Mouse (Mus musculus): Measurements from ENCODE around the gene Gm15557. TPM values are rescaled to one million over a fixed set of nuclear protein-coding genes. Genes with fewer than 3 reads are reported as not detected.
"Not testable (repeated sequence)": the region's sequence is repeated elsewhere in the genome, so short reads cannot be mapped to it uniquely, and the experiment has no call there.

Gene Gm15557
- total RNA-seq (2021), result not detected
- long read RNA-seq, experiment 1, result 0 reads
- long read RNA-seq, experiment 2, result 0 reads

DNA sequence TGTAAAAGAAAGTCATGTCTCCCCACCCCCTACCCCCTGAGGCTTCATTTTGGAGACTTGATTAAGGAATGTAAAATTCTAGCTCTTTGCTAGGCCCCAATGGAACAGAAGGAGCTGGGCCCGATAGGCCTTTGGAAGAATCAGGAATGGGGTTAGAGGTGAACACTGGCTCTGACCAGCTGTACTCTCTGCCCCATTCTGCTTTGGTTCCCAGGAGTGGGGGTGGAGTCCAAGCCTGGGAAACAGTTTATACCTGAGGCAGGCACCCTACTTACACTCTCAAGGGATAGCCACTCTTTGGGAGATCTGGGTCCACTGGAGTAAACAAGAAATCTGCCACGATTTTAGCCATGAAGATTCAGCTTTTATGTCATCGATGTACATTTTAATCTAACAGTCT, at the start of gene Gm15557:
Gene Gm15557 (plus strand): TSS at position 48 of the 400 bp plus-strand sequence.
- intact Hi-C loops (cut with DNase I), result loop anchor here (5.0 kb wide), 1 partner anchor 283 kb away; no protein-coding TSS in a partner anchor

DNA sequence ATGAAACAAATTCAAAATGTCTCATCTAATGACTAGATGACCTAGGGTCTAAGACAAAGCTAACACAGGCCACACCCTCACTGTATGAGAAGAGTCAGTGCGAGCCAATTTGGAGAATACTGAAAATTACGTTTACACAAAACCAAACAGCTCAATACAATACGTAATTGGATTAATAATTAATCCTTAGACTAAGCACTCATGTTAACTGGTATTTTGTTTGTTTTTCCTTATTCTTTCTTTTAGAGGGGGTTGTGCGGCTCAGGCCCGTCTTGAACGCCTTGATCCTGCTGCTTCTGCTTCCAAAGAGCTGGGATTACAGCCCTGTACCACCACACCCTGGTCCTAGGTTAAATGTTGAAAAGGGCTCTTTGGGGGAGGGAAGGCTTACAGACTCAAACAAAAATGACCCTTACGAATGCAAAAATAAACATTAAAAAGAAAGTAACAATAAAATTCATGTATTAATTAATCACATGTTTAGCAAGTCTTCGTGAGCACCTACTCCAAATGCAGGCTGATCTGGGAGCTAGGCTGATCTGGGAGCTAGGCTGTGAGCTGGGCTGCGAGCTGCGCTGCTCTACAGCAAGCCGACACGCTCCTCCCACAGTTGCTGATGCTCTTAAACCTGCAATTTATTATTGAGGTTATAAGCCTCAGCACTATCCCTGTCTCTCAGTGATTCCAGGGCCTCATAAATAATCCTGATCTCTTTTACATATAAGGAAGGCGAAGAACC, 46.1 kb upstream of the Gm15557 start:
- DNase-seq, result no peak
- intact Hi-C loops (cut with DNase I), result no loop called here

More for the DNA sequence above, at the start of gene Gm15557:
- DNase-seq, result no peak

- intact Hi-C loops (cut with DNase I), result no loop called here
- no peak for DNase-seq
These were observed 45.3 kb upstream of the Gm15557 start for GRCm38 (mm10) chr2:155895046-155895735.

DNA sequence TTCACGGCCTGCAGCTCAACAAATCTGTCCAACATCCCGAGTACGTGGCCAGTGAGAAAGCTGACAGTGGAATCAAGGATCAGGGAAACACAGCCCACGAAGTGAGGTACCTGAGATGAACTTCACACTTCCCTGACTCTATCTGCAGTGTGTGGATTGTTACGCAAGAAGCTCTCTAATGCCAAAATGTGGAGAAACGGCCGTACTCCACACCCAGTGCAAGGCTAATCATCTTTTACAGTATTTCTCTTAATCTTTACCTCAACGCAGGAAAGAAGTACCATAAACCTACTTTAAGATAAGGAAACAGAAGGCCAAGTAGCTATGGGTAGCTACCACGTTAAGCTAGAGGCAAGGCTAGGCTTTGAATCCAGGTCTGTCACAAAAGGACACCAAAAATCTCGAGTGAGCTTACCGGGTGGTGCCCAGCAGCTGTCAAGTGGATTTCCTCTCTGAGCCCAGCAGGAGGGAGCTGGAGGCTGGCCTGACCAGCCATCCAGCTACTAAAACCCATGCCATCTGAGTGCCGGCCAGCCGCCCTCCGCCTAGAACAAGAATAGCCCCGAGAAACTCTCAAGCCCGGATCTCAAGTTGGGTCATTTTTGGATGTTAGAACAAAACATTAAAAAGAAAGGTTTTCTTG, 37.4 kb upstream of the Gm15557 start:
- intact Hi-C loops (cut with DNase I), result no loop called here
- DNase-seq, result peak; percentile 39 to 45

DNA sequence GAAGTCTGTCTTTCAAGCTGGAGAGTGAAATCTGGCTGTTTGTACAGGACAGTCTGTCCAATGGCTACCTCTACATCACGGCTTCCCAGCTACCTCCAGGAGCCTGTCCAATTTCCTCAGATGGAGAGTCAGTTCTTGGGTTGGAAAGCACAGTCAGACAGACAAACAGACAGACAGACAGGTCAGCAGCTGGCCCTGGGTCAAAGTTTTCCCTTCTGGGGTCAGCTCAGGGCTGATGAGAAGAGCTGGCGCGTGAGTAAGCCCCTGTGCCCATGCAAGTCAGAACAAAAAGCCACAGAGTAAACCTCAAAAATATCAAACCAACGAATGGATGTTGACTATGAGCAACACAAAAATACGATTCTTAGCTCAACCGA, 36.9 kb upstream of the Gm15557 start:
- no peak for DNase-seq
- intact Hi-C loops (cut with DNase I), result no loop called here

- no peak for DNase-seq
- intact Hi-C loops (cut with DNase I), result no loop called here
These were observed 25.8 kb upstream of the Gm15557 start for GRCm38 (mm10) chr2:155914684-155915083.

DNA sequence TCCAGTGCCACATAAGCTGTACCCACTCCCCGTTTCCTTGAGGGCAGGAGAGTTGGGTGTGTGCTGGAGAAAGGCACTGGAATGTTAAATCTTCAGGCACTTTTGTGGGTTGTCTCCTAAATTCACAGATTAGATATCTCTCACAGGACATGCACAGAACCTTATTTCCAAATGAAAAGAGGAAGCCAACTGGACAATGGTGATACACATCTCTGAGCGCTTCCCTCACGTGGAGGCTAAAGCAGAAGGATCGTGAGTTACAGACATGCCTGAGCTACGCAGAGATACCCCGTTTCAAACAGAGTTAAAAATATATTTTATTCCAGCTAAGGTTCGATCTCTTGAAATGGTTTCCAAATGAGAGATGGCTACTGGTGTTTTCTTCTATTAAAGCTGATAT, 17.4 kb upstream of the Gm15557 start:
- no peak for DNase-seq
- intact Hi-C loops (cut with DNase I), result no loop called here

GRCm38 (mm10) chr2:155925213-155925612, 15.3 kb upstream of the Gm15557 start:
- DNase-seq; intact Hi-C loops (cut with DNase I): not testable (repeated sequence)

DNA sequence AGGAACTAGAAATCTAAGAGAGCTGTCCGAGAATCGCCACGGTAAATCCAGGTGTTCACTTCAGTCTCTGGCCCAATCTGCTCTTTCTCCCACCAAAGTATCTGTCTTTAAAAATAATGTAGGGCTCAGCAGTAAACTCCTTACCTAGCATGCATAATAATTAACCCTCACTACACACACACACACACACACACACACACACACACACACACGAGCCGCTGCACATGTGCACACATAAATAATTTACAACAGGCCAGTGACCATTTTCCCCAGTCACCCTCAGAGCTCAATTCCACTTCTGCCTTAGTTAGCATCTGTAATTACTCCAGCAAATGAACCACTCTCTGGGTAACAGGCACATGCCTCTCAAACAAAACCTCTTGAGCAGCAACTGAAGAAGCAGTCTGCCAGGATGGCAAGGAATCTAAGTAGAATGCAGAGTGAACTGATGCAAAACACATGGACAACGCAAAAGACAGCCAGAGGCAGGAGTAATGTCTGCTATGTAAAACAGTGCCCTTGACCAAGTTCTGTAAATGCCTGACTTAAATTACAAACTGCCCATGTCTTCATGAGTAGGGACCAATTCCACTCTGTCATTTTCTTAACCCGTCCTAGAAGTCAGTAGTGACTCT, 11.7 kb upstream of the Gm15557 start:
- DNase-seq, result no peak
- intact Hi-C loops (cut with DNase I), result no loop called here

GRCm38 (mm10) chr2:155929531-155930442, 10.7 kb upstream of the Gm15557 start, which contains the start of gene Uqcc1:
TSS of gene Uqcc1 (minus strand) at chr2:155930310.
- intact Hi-C loops (cut with DNase I), result no loop called here
- peak; percentile 82 to 86 for DNase-seq

DNA sequence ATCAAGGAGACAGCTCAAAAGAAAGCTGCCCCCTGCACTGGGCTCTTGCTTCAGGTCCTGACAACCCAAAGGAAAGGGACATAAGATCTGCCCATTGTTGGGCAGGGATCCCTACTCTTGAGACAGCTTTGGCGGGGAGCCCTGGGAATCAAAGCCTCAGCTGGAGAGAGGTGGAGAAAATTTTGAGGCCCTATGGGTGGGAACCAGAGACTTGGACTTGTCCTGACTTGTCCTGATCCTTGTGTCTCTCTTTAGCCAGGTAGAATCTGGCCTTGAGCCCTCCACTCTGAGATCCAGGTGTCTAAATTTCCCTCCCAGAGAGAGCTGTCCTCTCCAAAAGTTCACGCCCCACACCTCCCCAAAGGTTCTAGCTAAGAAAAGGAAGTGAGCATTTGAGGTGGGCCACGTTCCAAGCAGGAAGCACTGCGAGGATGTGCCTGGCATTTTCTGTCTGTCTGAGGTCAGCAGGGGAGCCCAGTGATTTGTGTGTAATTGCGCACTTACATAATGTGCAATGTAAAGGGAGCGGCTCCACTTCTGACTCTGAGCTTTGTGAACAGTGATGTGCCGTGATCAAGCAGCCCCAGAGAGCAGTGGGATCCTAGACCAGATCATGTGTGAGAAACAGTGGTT, 515 bp upstream of the Gm15557 start:
- DNase-seq, result no peak
- intact Hi-C loops (cut with DNase I), result loop anchor here (5.0 kb wide), 1 partner anchor 283 kb away; no protein-coding TSS in a partner anchor

GRCm38 (mm10) chr2:155941697-155942442, 1.3 kb downstream of the Gm15557 start:
- peak; percentile 29 to 58 for DNase-seq
- intact Hi-C loops (cut with DNase I), result loop anchor here (5.0 kb wide), 1 partner anchor 285 kb away; no protein-coding TSS in a partner anchor

DNA sequence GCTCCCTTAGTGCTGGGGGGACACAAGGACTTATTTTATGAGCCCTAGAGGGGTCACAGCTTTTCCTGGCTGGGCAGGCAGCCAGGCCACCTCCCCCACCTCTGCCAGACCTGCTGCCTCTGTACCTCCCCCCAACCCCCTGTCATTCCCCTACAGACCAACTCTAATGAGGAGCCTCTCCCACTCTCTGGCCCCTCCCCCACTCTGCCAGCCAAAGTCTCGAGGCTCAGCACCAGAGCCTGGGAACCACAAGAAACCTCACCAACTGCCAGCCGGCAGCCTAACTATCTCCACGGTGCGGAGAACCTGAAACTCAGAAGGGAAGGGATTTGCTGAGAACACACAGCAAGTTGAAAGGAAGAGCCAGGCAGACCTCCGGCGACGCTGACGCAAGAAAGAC, 2.9 kb downstream of the Gm15557 start:
- intact Hi-C loops (cut with DNase I), result loop anchor here (5.0 kb wide), 1 partner anchor 286 kb away; no protein-coding TSS in a partner anchor
- DNase-seq, result no peak

DNA sequence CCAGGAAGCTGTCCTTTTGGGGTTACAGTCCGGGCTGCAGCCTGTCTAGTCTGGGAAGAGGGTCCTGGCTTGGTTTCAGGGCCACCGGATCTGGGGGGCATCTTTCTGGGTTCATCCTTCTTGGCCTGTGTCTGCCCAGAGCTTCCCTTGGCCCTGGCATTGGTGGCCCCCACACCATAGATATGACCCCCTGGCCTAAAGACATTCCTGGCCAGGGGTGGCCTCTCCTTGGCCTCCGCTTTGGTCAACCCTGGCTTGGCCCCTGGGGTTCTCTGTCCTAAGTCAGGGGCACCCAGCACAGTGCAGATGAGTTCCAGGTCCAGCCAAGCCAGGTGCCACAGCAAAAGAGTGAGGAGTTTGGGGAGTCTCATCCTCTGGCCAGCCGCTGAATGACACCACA, 4.2 kb downstream of the Gm15557 start:
- DNase-seq, result no peak
- intact Hi-C loops (cut with DNase I), result loop anchor here (5.0 kb wide), 1 partner anchor 287 kb away; no protein-coding TSS in a partner anchor

DNA sequence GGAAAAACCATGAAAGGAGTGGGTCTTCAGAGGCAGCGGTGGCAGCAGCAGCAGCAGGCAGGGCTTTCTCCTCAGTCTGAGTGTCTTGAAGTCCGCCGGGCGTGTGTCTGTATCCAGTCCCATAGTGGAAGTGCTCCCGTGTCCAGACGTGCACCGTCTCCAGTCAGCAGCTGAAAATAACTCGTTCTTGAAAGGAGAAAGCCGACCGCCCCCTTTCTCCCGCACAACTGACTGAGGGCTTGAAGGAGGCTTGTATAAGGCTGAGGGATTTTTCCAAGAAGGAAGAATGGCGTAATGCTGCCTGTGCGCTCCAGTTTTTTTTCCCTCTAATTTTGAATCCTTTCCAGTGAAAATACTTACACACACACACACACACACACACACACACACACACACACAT, 4.6 kb downstream of the Gm15557 start, which contains the start of gene Gdf5:
Gene Gdf5 (minus strand): TSS at position 244 of the 400 bp plus-strand sequence.
- no peak for DNase-seq
- intact Hi-C loops (cut with DNase I), result no loop called here

DNA sequence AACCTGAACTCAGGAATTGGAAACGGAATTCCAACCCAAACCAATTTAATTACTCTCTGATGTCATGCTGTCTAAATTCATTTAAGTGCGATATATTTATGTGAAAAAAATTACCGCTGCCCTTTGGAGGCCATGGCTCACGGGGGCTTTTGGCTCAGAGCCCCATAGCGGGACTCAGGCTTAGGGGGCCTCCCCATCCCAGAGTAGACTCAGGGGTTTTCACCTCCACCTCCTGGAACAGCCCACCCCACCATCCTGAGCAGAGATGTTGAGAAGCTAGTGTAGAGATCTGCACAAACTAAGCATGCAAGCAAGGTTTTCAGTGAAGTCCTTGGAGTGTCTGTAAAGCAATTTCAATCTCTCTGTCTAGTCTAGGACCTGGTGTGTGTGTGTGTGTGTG, 5.1 kb downstream of the Gm15557 start:
- no peak for DNase-seq
- intact Hi-C loops (cut with DNase I), result no loop called here

GRCm38 (mm10) chr2:155946069-155946468, 5.5 kb downstream of the Gm15557 start:
- intact Hi-C loops (cut with DNase I), result loop anchor here (1.0 kb wide), 1 partner anchor 98 kb away; no protein-coding TSS in a partner anchor
- peak; percentile 54 to 74 for DNase-seq

DNA sequence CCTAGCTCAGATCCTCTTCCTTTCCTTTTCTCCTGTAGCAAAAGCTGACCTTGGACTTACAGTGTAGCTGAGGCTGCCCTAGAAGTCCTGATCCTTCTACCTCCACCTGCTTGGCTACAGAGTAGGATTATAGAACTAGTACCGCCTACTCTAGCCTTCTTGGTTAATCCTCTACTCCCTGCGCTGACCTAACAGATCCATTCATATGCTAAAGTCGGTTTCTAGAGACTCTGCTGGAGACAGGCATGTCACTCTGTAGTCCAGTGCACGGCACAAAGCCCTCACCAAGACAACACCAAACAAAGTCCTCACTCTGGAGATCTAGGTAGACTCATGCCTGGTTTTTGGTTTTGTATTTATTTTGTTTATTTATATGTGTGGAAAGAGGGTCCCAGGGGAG, 6.0 kb downstream of the Gm15557 start:
- DNase-seq, result no peak
- intact Hi-C loops (cut with DNase I), result loop anchor here (1.0 kb wide), 1 partner anchor 98 kb away; no protein-coding TSS in a partner anchor

All from gastrocnemius, postnatal 36 days (tissue).